Mouse (Mus musculus): Measurements from ENCODE around the gene Pcyt2.

DNA sequence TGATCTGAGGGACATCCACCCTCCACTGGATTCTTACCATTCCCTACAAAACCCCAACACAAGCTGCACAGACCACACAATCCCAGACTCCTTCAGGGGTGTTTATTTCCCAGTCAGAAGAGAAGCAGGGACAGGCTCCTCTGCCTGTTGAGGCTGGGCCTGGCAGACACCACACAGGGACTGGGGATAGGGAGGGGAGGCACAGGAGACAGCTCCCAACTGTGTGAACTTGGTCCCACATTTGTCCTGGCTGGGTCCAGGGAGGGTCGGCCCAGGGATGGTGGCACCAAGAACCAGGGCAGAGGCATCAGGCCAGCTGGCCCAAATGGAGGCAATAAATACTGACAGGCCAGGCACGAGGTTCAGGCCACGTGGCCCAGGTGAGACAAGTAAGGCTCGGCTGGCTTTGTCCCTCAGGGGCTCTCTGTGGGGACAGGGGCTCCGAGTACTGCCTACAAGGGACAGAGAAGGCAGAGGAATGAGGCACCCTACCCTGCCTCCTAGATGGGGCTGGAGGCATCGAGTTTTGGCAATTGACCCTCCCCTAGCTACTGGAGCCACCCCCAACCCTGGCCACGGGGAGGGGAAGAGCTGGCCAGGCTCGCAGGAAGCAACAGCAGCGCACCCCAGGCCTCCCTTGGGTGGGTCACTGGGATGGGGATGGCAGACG lies 39.6 kb downstream of the Pcyt2 start:
- TF ChIP-seq CTCF (IDR thresholded peaks at IDR 0.05; ENCODE audit: low read depth) (no peak), EP300 (IDR thresholded peaks at IDR 0.05; ENCODE audit: low read depth) (no peak)
